Mouse (Mus musculus) retina, postnatal 7 days (tissue): ENCODE measurements at regions not wholly inside any gene's neighbourhood (a gene's known extent, or its start where the extent isn't known, plus 50 kb on each side); places are given as distances from the start of the nearest gene placed in this dataset.

ENCODE experiments used
- DNase-seq: peaks from one replicate; pipeline ENCODE4 v3.0.0-alpha.2; 2012; ENCODE audit warnings: low read depth, low spot score

GRCm38 (mm10) chr5:82472146-82472545 is 882.8 kb downstream of the Tecrl start:
- no peak for DNase-seq

GRCm38 (mm10) chr5:82464272-82464671 is 890.7 kb downstream of the Tecrl start:
- DNase-seq, result no peak

- no peak for DNase-seq
These were observed 913.7 kb downstream of the Tecrl start for GRCm38 (mm10) chr5:82441288-82441687.

- no peak for DNase-seq
These were observed 914.9 kb downstream of the Tecrl start for GRCm38 (mm10) chr5:82440126-82440525.

GRCm38 (mm10) chr5:82420396-82420795 is 934.6 kb downstream of the Tecrl start:
- DNase-seq, result no peak

GRCm38 (mm10) chr5:82396632-82397234 is 958.3 kb downstream of the Tecrl start:
- DNase-seq, result no peak

- DNase-seq, result no peak
These were observed 993.4 kb downstream of the Tecrl start for GRCm38 (mm10) chr5:82361624-82362023.

- DNase-seq, result no peak
These were observed 998.7 kb downstream of the Tecrl start for GRCm38 (mm10) chr5:82356336-82356735.

GRCm38 (mm10) chr5:82351089-82351488 is 1003.9 kb downstream of the Tecrl start:
- no peak for DNase-seq

GRCm38 (mm10) chr5:82346672-82347071 is 1008.3 kb downstream of the Tecrl start:
- peak; percentile 53 for DNase-seq

GRCm38 (mm10) chr5:82324354-82324753 is 1030.6 kb downstream of the Tecrl start:
- no peak for DNase-seq

- no peak for DNase-seq
These were observed 1035.2 kb downstream of the Tecrl start for GRCm38 (mm10) chr5:82319709-82320333.

GRCm38 (mm10) chr5:82312054-82312453 is 1042.9 kb downstream of the Tecrl start:
- no peak for DNase-seq

GRCm38 (mm10) chr5:82288069-82288845 is 1066.7 kb downstream of the Tecrl start:
- no peak for DNase-seq

- DNase-seq, result no peak
These were observed 1101.5 kb downstream of the Tecrl start for GRCm38 (mm10) chr5:82253356-82254104.

- DNase-seq, result no peak
These were observed 1128.7 kb downstream of the Tecrl start for GRCm38 (mm10) chr5:82226329-82226728.

GRCm38 (mm10) chr5:82223622-82224021 is 1131.4 kb downstream of the Tecrl start:
- DNase-seq, result no peak

GRCm38 (mm10) chr5:82203606-82204005 is 1151.4 kb downstream of the Tecrl start:
- DNase-seq, result no peak
